Comparison of ENCODE assay signal across 27 mouse cellular contexts in genomic region chr16:11406201-11406600, GRCm38 (mm10).
DNase-seq lines count a peak whose midpoint lies in the region; TF ChIP-seq lines count a peak whose summit lies in the region.
"Had no signal": no experiment of that assay in that cellular context is flagged by ENCODE, and none has a peak within 500 bp of the region (broad histone marks: within the 10 kb centered on the region; RNA-seq: fewer than 3 reads in every experiment).

No protein-coding gene starts in this region.

- no peak overlapping the region; the same call in 1 of the 2 replicates for H3K4me3 ChIP-seq in liver, adult 2 months (ENCODE audit: insufficient read depth, low read depth, low read length)
- no peak overlapping the region for H3K4me3 ChIP-seq in left cerebral cortex, adult 2 months
- H3K4me3 ChIP-seq: embryonic facial prominence, embryonic 13.5 days; forebrain, embryonic 10.5 days; heart, embryonic 10.5 days; heart, embryonic 15.5 days; hindbrain, embryonic 12.5 days; layer of hippocampus, adult 2 months; midbrain, embryonic 13.5 days; stomach, embryonic 15.5 days had no signal

- no peaks in the 10 kb centered on the region for H3K36me3 ChIP-seq in liver, adult 2 months (ENCODE audit: control insufficient read depth, insufficient read depth, low read length)
- H3K36me3 ChIP-seq: heart, embryonic 15.5 days; stomach, embryonic 15.5 days had no signal

- H3K27me3 ChIP-seq in liver, adult 2 months (ENCODE audit: control insufficient read depth, insufficient read depth, low read length) = no peaks in the 10 kb centered on the region
- H3K27me3 ChIP-seq: embryonic facial prominence, embryonic 13.5 days; heart, embryonic 15.5 days; hindbrain, embryonic 12.5 days; midbrain, embryonic 13.5 days; stomach, embryonic 15.5 days had no signal

- H3K79me2 ChIP-seq in liver, adult 2 months (ENCODE audit: control insufficient read depth, insufficient read depth, low read length) = peaks cover 14% of the 10 kb centered on the region; the same call in 1 of the 2 replicates

- peak overlapping the region; percentile 6; the same call in 1 of the 2 replicates for H3K9ac ChIP-seq in liver, adult 2 months (ENCODE audit: low read depth, low read length)
- H3K9ac ChIP-seq: embryonic facial prominence, embryonic 13.5 days; heart, embryonic 15.5 days; hindbrain, embryonic 12.5 days; liver, embryonic 14.5 days; midbrain, embryonic 13.5 days; stomach, embryonic 15.5 days had no signal

- no peak for TF ChIP-seq CTCF in liver, adult 2 months (IDR thresholded peaks at IDR 0.05; ENCODE audit: low read depth, low read length)
- TF ChIP-seq CTCF in left cerebral cortex, adult 2 months (IDR thresholded peaks at IDR 0.05) = no peak

- peaks cover 31% of the 10 kb centered on the region for H3K4me1 ChIP-seq in liver, adult 2 months (ENCODE audit: control insufficient read depth, insufficient read depth, low read length)
- H3K4me1 ChIP-seq: embryonic facial prominence, embryonic 13.5 days; forebrain, embryonic 10.5 days; hindbrain, embryonic 12.5 days; midbrain, embryonic 13.5 days had no signal

- peak overlapping the region; percentile 97 for H3K27ac ChIP-seq in liver, adult 2 months (replicated peaks; ENCODE audit: insufficient read depth, low read depth, low read length)
- H3K27ac ChIP-seq in left cerebral cortex, adult 2 months = no peak overlapping the region
- H3K27ac ChIP-seq: embryonic facial prominence, embryonic 13.5 days; forebrain, embryonic 10.5 days; heart, embryonic 10.5 days; heart, embryonic 15.5 days; hindbrain, embryonic 12.5 days; layer of hippocampus, adult 2 months; liver, embryonic 14.5 days; macrophage; midbrain, embryonic 13.5 days; stomach, embryonic 15.5 days had no signal

- 63% methylated on average over 5 of the region's 5 CpGs for WGBS in liver, adult 2 months

- intact Hi-C loops in left cerebral cortex, adult 2 months (cut with DNase I) = no loop called here

- no peak for TF ChIP-seq POLR2A in liver, adult 2 months (IDR thresholded peaks at IDR 0.05; ENCODE audit: extremely low read depth, insufficient read depth, low read length)

- DNase-seq in liver, adult 2 months (ENCODE audit: extremely low read depth, low read depth, low spot score) = peak; percentile 78
- no peak for DNase-seq in liver
- peak; percentile 94 for DNase-seq in kidney, adult 9 months
- DNase-seq in kidney, postnatal 14 days = peak; percentile 79
- no peak for DNase-seq in left cerebral cortex, adult 2 months (ENCODE audit: extremely low spot score in 1 of 2, low spot score in 2 of 2)
- no peak for DNase-seq in retina, postnatal 1 day
- no peak for DNase-seq in gastrocnemius, postnatal 4 days (ENCODE audit: low spot score in 2 of 2)
- DNase-seq: adrenal gland, postnatal 25 days; cerebellum, adult 11-12 months; cerebellum, postnatal 10 days; heart, postnatal 36 days; left cerebral cortex, postnatal 4 days; lung, adult 2 months; lung, postnatal 10 days; right cerebral cortex, postnatal 14 days; thymus, adult 18-20 months; thymus, postnatal 25 days had no signal

Comparison
In these comparisons a context has a peak if more than half of its experiments do, and no peak if none do; other contexts are left out.
1. DNase-seq: peak in liver, adult 2 months (single experiment), kidney, adult 9 months (single experiment) and kidney, postnatal 14 days (single experiment); none in liver (single experiment), left cerebral cortex, adult 2 months (0 of 2), retina, postnatal 1 day (single experiment) and gastrocnemius, postnatal 4 days (0 of 2).